Mouse (Mus musculus) stomach, postnatal 0 days (tissue): ENCODE measurements around the gene Dop1b. TPM values are rescaled to one million over a fixed set of nuclear protein-coding genes. Genes with fewer than 3 reads are reported as not detected.

Source experiments
- ATAC-seq: fragments of 200-750 bp; cut with Nextera tagmentation; 2 replicates; pipeline ENCODE4 v1.8.0; 2017; ENCODE audit not compliant: low FRiP score, low TSS enrichment
- DNase-seq: peaks from one replicate; pipeline ENCODE4 v3.0.0-alpha.2; 2016; ENCODE audit warnings: low spot score
- H3K27ac ChIP-seq: fragments of 300-500 bp; sonication (generic); replicated peaks from 2 replicates; pipeline ENCODE4 v1.5.1; 2014; ENCODE audit warnings: mild to moderate bottlenecking, control low read depth
- H3K27me3 ChIP-seq: fragments of 300-500 bp; sonication (generic); 2 replicates; pipeline ENCODE4 v1.6.1; 2014; ENCODE audit warnings: low read length; ENCODE audit not compliant: control insufficient read depth, insufficient read depth
- H3K36me3 ChIP-seq: fragments of 300-500 bp; sonication (generic); 2 replicates; pipeline ENCODE4 v1.6.1; 2014; ENCODE audit warnings: low read length, mixed read lengths; ENCODE audit not compliant: control insufficient read depth, insufficient read depth
- H3K4me1 ChIP-seq: fragments of 300-500 bp; sonication (generic); replicated peaks from 2 replicates; pipeline ENCODE4 v1.6.1; 2014; ENCODE audit warnings: antibody characterized with exemption; ENCODE audit not compliant: control insufficient read depth, insufficient read depth
- H3K4me2 ChIP-seq: fragments of 300-500 bp; sonication (generic); replicated peaks from 2 replicates; pipeline ENCODE4 v1.6.1; 2014; ENCODE audit warnings: low read depth, mild to moderate bottlenecking, control low read depth, moderate library complexity
- H3K4me3 ChIP-seq: fragments of 300-500 bp; sonication (generic); 2 replicates; pipeline ENCODE4 v1.5.1; 2014; ENCODE audit warnings: low read depth, low read length, control low read depth
- H3K9ac ChIP-seq: fragments of 300-500 bp; sonication (generic); 2 replicates; pipeline ENCODE4 v1.6.1; 2014; ENCODE audit warnings: mild to moderate bottlenecking, low read length, control low read depth, mixed read lengths
- H3K9me3 ChIP-seq: fragments of 300-500 bp; sonication (generic); 2 replicates; pipeline ENCODE4 v1.6.1; 2016; ENCODE audit warnings: low read length; ENCODE audit not compliant: control insufficient read depth
- CTCF ChIP-seq: IDR thresholded peaks from 2 replicates; pipeline ENCODE4 v1.5.1; 2016; ENCODE audit warnings: antibody characterized with exemption, low read depth, mild to moderate bottlenecking, moderate library complexity
- EP300 ChIP-seq: optimal IDR thresholded peaks from 2 replicates; pipeline ENCODE3; 2016; ENCODE audit warnings: antibody characterized with exemption
- WGBS: fragments of 180-500 bp; shearing (Covaris S2); extraction: QIAGEN DNeasy Blood & Tissue Kit; methylation state at CpG from one replicate; pipeline ENCODE4 v1.1.7; 2014; 5-methylcytosine and 5-hydroxymethylcytosine counted together
- polyA plus RNA-seq: library from polyadenylated mRNA; unstranded; fragments of >200 nt; fragmentation: Nextera tagmentation; extraction: Ambion mirVana; gene quantifications from 2 replicates; pipeline ENCODE4 v1.2.1, GENCODE M21; 2015

Dop1b gene
- polyA plus RNA-seq, 1 experiment from 2014 or later, result 20.9 TPM

- Histone ChIP-seq H3K9me3 (no peaks in the 10 kb centered on the region), H3K27ac (no peak overlapping the region), H3K9ac (no peak overlapping the region), H3K36me3 (peaks cover 35% of the 10 kb centered on the region), H3K4me2 (no peak overlapping the region), H3K4me3 (no peak overlapping the region), H3K4me1 (no peaks in the 10 kb centered on the region), H3K27me3 (no peaks in the 10 kb centered on the region)
- no peak for ATAC-seq
- 88% methylated on average over 4 of the region's 4 CpGs for WGBS
- no peak for DNase-seq
- no peak for TF ChIP-seq CTCF
- no peak for TF ChIP-seq EP300
Measured at GRCm38 (mm10) chr16:93859967-93860366, 148.3 kb downstream of the Dop1b start.

Other genes with a start within 250 kb of the Dop1b start
- 20.9 and 24.7 TPM in 2 replicates for gene Setd4, start 107.8 kb upstream of the Dop1b start, polyA plus RNA-seq
- gene Cbr1, start 106.1 kb upstream of the Dop1b start, polyA plus RNA-seq, result 411 and 426 TPM in 2 replicates
- 7.7 and 8.0 TPM in 2 replicates for gene Gm5678, start 83.8 kb upstream of the Dop1b start, polyA plus RNA-seq
- gene Cbr3, start 28.7 kb upstream of the Dop1b start, polyA plus RNA-seq, result 208 and 229 TPM in 2 replicates
- 12.4 and 17.9 TPM in 2 replicates for gene Morc3, start 120.2 kb downstream of the Dop1b start, polyA plus RNA-seq
- 18.9 and 19.8 TPM in 2 replicates for gene Chaf1b, start 172.0 kb downstream of the Dop1b start, polyA plus RNA-seq